Mouse (Mus musculus) intestine, embryonic 16.5 days (tissue): ENCODE results near the gene Med29. TPM values are rescaled to one million over a fixed set of nuclear protein-coding genes. Genes with fewer than 3 reads are reported as not detected.

Source experiments
- ATAC-seq: fragments of 200-750 bp; cut with Nextera tagmentation; 2 replicates; pipeline ENCODE4 v1.8.0; 2017; ENCODE audit warnings: moderate TSS enrichment, moderate library complexity
- H3K27ac ChIP-seq: fragments of 300-500 bp; sonication (generic); 2 replicates; pipeline ENCODE4 v1.5.1; 2014; ENCODE audit warnings: mild to moderate bottlenecking, low read length
- H3K27me3 ChIP-seq: fragments of 300-500 bp; sonication (generic); replicated peaks from 2 replicates; pipeline ENCODE4 v1.6.1; 2014; ENCODE audit warnings: low read length, control low read depth, mixed read lengths; ENCODE audit not compliant: control insufficient read depth, insufficient read depth
- H3K36me3 ChIP-seq: fragments of 300-500 bp; sonication (generic); 2 replicates; pipeline ENCODE4 v1.6.1; 2014; ENCODE audit warnings: low read length, control low read depth; ENCODE audit not compliant: control insufficient read depth, insufficient read depth
- H3K4me1 ChIP-seq: fragments of 300-500 bp; sonication (generic); 2 replicates; pipeline ENCODE4 v1.6.1; 2014; ENCODE audit warnings: low read length, control low read depth, mixed read lengths; ENCODE audit not compliant: control insufficient read depth, insufficient read depth
- H3K4me2 ChIP-seq: fragments of 300-500 bp; sonication (generic); 2 replicates; pipeline ENCODE4 v1.6.1; 2014; ENCODE audit warnings: low read depth, low read length, control low read depth
- H3K4me3 ChIP-seq: fragments of 300-500 bp; sonication (generic); 2 replicates; pipeline ENCODE4 v1.5.1; 2014; ENCODE audit warnings: mild to moderate bottlenecking, low read length
- H3K9ac ChIP-seq: fragments of 300-500 bp; sonication (generic); 2 replicates; pipeline ENCODE4 v1.6.1; 2014; ENCODE audit warnings: low read depth, low read length
- H3K9me3 ChIP-seq: fragments of 300-500 bp; sonication (generic); 2 replicates; pipeline ENCODE4 v1.6.1; 2016; ENCODE audit warnings: low read length, control low read depth; ENCODE audit not compliant: control insufficient read depth
- WGBS: fragments of 180-500 bp; shearing (Covaris S2); extraction: QIAGEN DNeasy Blood & Tissue Kit; methylation state at CpG from one replicate; pipeline ENCODE4 v1.1.7; 2014; 5-methylcytosine and 5-hydroxymethylcytosine counted together
- polyA plus RNA-seq: library from polyadenylated mRNA; unstranded; fragments of >200 nt; fragmentation: Nextera tagmentation; extraction: Ambion mirVana; gene quantifications from 2 replicates; pipeline ENCODE4 v1.2.1, GENCODE M21; 2015

Gene Med29
- polyA plus RNA-seq, 1 experiment from 2014 or later = 53.9 TPM

DNA sequence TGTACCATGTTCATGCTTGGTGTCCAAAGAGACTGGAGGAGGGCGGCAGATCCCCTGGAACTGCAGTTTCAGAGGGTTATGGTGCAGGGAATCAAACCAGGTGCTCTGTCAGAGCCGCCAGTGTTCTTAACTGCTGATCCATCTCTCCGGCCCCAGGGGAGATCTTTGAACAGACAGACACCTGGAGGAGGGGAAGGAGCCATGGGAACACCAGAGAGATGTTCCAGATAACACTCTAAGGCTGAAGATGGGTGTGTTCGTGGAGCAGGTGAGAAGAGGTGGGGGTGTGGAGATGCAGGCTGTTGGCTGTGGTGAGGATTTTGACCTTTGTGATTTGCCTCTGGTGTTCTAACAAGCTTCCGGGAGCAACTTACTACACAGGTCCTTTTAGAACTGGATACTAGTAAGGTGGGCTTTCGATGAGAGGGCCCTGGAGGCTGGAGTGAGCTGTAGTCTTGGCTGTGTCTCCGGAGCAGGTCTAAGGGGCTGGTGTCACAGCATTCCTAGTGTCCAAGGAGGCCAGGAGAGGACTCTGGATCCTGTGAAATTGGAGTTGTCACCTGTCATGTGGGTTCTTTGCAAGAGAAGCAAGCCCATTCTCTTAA, 18.5 kb downstream of the Med29 start:
- WGBS = 65% methylated on average over 7 of the region's 7 CpGs
- peak overlapping the region; percentile 49 for H3K9ac ChIP-seq

DNA sequence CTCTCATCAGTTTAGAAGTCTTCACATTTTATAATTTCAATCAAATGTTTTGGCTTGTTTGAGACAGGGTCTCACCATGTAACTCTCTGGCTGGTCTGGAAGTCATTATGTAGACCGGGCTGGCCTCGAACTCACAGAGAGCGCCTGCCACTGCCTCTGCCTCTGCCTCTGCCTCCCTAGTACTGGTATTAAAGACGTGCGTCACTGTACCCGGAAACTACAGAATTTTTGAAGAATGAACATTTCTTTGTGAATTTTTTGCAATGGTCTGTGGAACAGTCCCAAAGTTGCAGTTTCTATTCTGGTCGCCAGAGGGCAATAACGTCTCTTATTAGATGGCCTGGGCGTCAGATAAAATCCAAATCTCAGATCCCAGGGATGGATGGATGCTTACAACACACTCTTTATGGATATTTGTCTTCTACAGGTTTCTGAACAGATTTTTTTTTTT, 19.4 kb downstream of the Med29 start:
- H3K4me3 ChIP-seq = peak overlapping the region; percentile 83
- H3K36me3 ChIP-seq = no peaks in the 10 kb centered on the region
- no peaks in the 10 kb centered on the region for H3K27me3 ChIP-seq
- WGBS = under 1% methylated on average over 9 of the region's 9 CpGs
- H3K9me3 ChIP-seq = no peaks in the 10 kb centered on the region
- H3K9ac ChIP-seq = peak overlapping the region; percentile 60
- peak overlapping the region; percentile 87 for H3K27ac ChIP-seq
- peak; percentile 0 for ATAC-seq
- H3K4me1 ChIP-seq = peaks cover 34% of the 10 kb centered on the region
- peak overlapping the region; percentile 51 for H3K4me2 ChIP-seq

More for the DNA sequence above, 18.5 kb downstream of the Med29 start:
- Histone ChIP-seq H3K4me1 (peaks cover 35% of the 10 kb centered on the region), H3K4me2 (no peak overlapping the region; the same call in 1 of the 2 replicates), H3K27ac (peak overlapping the region; percentile 97), H3K36me3 (no peaks in the 10 kb centered on the region), H3K9me3 (no peaks in the 10 kb centered on the region), H3K4me3 (no peak overlapping the region), H3K27me3 (no peaks in the 10 kb centered on the region)
- no peak for ATAC-seq

DNA sequence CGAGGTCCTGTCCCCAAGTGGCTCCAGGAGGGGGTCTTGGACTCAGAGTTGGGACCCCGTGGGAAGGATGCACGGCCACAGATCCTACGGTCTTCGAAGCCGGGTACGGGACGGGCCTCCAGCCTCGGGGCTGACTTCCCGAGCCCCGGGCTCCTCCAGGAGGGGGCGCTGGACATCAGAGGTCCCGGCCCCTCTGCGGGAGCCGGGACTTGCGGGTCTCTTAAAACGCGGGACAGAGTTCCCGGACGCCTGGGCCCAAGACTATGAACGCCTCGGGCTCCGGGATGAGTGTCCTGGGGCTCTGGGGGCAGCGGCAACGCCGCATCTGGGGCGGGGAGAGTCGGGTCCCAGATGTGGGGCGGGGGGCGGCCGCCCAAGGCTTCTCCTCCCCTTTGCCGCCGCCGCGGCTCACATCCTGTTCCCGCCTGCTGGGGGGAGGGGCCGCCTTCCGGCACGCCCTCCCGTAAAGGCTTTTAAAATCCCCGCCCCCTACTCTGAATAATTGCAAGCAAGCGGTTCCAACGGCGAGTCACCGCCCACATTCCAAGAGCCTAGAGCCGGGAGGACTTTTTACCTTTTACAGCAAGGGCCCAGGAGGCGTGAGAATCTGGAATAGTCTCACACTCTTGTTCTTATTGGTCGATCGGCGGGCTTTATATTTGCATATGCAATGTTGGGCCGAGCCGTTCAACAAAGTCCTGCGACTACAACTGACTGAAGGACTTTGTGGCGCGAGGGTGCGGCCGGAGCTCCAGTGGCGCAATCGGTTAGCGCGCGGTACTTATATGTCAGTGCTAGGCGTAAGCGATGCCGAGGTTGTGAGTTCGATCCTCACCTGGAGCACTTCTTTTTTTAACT, 20.0 kb downstream of the Med29 start, which contains the start of gene Plekhg2:
Plekhg2 (minus strand) TSS at position 349 of the 858 bp plus-strand sequence.
- Histone ChIP-seq H3K4me1 (peaks cover 30% of the 10 kb centered on the region), H3K9ac (peak within 1 kb of the TSS; percentile 95), H3K4me2 (peak within 1 kb of the TSS; percentile 88), H3K36me3 (peaks cover 5% of the 10 kb centered on the region), H3K27me3 (no peaks in the 10 kb centered on the region), H3K4me3 (peak within 1 kb of the TSS; percentile 83), H3K9me3 (no peaks in the 10 kb centered on the region), H3K27ac (peak within 1 kb of the TSS; percentile 95)
- WGBS = under 1% methylated on average over 66 of the region's 66 CpGs
- peak; percentile 83 for ATAC-seq

DNA sequence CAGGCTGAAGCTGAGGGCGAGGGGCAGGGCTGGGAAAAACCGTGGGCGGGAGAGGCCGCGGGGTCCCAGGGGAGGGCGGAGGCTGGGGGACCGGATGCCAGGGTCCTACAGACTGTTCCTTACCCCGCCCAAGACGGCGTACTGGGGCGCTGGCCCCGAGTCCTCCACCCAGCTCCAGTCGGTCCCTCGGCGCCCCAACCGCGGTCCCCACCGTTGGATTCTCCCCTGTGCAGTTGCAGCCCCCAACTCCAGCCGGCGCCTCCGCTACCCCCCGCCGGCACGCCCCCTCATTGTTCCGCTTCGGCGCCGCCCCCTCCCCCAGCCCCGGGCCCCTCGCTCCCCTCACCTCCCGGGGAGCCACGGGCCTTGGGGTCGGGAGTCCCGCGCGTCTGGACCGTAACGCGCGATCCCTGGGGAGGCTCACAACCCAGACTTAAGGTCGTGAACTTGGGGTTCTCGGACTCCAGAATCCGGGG, 21.0 kb downstream of the Med29 start:
- ATAC-seq = no peak

DNA sequence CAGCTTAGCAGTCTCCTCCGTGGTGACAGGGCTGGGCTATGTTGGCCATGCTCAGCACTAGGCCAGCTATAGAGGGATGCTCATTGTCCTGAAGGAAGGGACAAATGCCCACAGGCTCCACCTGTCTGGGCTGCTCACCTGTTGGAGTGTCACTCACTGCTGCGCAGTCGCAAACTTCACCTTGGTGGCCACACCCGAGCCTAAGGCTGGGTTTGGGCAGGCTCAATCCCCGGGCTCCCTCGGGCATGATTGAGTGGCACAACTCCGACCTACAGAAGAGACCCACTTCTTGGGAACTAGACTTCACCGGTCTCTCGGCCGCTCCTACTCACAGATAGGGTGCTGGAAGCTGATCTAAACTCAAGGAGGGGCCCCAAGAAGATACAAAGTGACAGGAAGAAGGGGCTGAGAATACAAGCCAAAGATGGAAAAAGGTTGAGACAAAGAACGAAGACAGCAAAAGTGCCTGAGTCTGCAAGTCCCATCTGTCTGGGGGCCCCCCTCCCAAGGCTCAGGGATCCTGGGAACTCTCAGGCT, 21.5 kb downstream of the Med29 start:
- H3K27me3 ChIP-seq = no peaks in the 10 kb centered on the region
- no peaks in the 10 kb centered on the region for H3K9me3 ChIP-seq
- peaks cover 7% of the 10 kb centered on the region for H3K36me3 ChIP-seq
- peak overlapping the region; percentile 88 for H3K4me2 ChIP-seq
- H3K4me1 ChIP-seq = peaks cover 28% of the 10 kb centered on the region
- no peak for ATAC-seq
- H3K9ac ChIP-seq = peak overlapping the region; percentile 95
- peak overlapping the region; percentile 95 for H3K27ac ChIP-seq
- 2% methylated on average over 11 of the region's 11 CpGs for WGBS
- peak overlapping the region; percentile 83 for H3K4me3 ChIP-seq

More for the DNA sequence above, 21.0 kb downstream of the Med29 start:
- peak overlapping the region; percentile 95 for H3K27ac ChIP-seq
- H3K4me1 ChIP-seq = peaks cover 28% of the 10 kb centered on the region
- WGBS = 0% methylated on average over 39 of the region's 43 CpGs
- H3K36me3 ChIP-seq = peaks cover 7% of the 10 kb centered on the region
- peak overlapping the region; percentile 88 for H3K4me2 ChIP-seq
- peak overlapping the region; percentile 95 for H3K9ac ChIP-seq
- H3K27me3 ChIP-seq = no peaks in the 10 kb centered on the region
- peak overlapping the region; percentile 83 for H3K4me3 ChIP-seq
- H3K9me3 ChIP-seq = no peaks in the 10 kb centered on the region

DNA sequence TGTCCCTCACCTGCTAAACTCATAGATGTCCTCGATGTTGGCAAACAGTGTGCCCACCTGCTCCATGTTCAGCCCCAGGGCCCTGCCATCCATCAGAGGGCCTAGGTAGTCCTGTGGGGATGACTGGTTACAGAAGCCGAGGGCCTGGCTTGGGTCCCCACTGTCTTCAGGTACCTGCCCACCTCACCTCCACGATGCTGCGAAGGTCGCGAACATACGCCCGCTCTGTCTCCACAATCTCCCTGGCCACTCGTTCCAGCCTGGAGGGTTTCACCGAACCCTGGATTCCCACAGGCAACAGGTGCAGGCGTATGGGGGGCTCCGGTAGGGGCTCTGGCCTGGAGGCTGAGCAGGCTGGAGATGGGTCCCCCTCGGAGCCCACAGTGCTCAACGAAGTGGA, 22.5 kb downstream of the Med29 start:
- Histone ChIP-seq H3K27ac (no peak overlapping the region), H3K9ac (peak overlapping the region; percentile 95), H3K27me3 (no peaks in the 10 kb centered on the region), H3K4me2 (peak overlapping the region; percentile 88), H3K36me3 (peaks cover 9% of the 10 kb centered on the region), H3K4me3 (peak overlapping the region; percentile 83), H3K9me3 (no peaks in the 10 kb centered on the region), H3K4me1 (peaks cover 28% of the 10 kb centered on the region)
- no peak for ATAC-seq
- WGBS = 88% methylated on average over 14 of the region's 14 CpGs

DNA sequence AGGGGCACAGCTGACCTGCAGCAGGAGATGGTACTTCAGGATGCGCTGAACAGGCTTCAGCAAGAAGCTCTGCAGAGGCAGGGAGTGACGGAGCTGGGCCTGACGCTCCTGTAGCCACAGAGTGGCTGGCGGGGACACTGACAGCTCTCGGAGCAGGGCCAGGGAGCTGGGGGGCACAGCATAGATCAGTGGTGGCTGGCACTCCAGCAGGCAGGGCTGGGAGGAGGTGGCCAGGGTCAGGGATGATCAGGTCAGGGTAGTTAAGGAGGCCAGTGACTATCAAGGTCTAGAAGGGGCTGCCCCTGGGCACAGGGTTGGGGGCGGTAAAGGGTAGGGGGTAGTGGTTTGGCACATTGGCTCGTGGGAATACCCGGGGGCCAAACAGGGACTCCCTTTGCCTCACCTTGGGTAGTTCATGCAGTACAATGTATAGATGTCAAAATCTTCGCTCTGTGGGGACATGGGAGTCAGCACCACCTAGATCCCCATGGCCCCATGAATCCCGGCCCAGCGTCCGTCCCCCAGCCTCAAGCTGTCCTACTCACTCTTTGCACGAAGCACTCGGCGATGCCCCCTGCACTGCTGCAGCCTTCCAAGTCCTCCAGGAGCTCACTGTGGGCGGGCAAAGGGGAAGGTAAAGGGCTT, 24.1 kb downstream of the Med29 start:
- Histone ChIP-seq H3K9me3 (no peaks in the 10 kb centered on the region), H3K27me3 (no peaks in the 10 kb centered on the region), H3K4me3 (no peak overlapping the region), H3K4me1 (peaks cover 17% of the 10 kb centered on the region), H3K27ac (no peak overlapping the region), H3K36me3 (peaks cover 14% of the 10 kb centered on the region), H3K9ac (no peak overlapping the region), H3K4me2 (no peak overlapping the region)
- 92% methylated on average over 16 of the region's 16 CpGs for WGBS
- ATAC-seq = no peak

DNA sequence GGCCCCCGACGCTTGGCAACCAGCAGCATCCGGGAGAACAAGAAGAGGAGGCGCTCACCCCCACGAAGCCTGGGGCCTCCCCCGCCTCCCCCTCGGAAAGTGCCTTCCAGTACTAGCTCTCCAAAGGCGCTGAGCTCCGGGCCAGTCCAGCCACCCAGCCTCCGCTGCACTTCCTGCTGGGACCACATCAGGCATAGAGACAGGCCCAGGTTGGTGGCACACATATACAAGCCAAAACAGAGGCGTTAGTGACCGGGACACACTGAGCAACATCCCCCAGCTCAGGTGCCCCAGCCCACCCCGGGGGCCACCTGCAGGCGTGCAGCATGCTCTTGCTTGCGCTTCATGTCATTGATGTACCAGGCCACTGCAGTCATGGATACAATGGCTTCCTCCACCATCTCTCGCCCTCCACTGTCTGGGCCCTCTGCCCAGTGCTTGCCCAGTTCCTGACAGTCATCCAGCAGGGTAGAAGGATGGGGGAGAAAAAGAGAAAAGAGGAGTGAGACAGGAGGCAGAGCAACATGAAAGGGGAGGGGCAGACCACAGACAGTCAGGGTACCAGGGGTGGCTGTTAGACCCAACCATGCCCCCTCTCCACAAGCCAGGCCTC, 24.7 kb downstream of the Med29 start:
- Histone ChIP-seq H3K9me3 (no peaks in the 10 kb centered on the region), H3K4me2 (no peak overlapping the region), H3K4me1 (peaks cover 17% of the 10 kb centered on the region), H3K27me3 (no peaks in the 10 kb centered on the region), H3K4me3 (no peak overlapping the region), H3K36me3 (peaks cover 16% of the 10 kb centered on the region), H3K9ac (no peak overlapping the region), H3K27ac (no peak overlapping the region)
- no peak for ATAC-seq
- 94% methylated on average over 16 of the region's 16 CpGs for WGBS
